Mouse (Mus musculus) urinary bladder, postnatal 4 days (tissue): ENCODE measurements around the gene Prdx2.
A peak's percentile ranks its signal among the peaks of the same experiment; 100 is the strongest.

Experiments used
- DNase-seq, 2 experiments: peaks; one replicate each; pipeline ENCODE4 v3.0.0; 2021 to 2022; ENCODE audit warnings: low spot score in 2 of 2

The Prdx2 gene

DNA sequence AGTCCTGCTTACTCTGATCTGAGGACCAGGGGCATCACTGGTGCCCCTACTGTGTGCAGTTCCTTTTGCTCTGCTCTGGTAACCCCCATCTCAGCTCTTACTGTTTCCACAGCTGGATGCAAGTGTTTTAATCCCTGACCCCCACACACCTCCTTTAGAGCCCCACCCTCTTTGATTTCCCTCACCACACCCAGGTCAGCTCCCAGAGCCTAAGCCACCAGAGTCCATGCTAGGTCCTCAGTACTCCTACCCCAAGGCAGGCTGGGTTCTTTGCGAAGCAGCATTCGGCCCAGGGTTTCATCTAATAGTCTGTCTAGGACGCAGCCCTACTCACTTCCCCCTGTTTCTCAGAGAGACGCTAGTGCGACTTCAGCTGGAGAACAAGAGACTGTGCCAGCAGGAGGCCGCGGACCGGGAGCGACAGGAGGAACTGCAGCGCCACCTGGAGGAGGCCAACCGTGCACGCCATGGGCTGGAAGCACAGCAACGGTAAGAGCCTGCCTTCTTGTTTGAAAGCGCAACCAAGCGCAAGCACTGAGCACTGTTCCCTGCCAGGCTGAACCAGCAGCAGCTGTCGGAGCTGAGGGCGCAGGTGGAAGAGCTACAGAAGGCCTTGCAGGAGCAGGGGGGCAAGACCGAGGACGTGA is 28.4 kb downstream of the Prdx2 start:
- peak; percentile 71 to 93 for DNase-seq

DNA sequence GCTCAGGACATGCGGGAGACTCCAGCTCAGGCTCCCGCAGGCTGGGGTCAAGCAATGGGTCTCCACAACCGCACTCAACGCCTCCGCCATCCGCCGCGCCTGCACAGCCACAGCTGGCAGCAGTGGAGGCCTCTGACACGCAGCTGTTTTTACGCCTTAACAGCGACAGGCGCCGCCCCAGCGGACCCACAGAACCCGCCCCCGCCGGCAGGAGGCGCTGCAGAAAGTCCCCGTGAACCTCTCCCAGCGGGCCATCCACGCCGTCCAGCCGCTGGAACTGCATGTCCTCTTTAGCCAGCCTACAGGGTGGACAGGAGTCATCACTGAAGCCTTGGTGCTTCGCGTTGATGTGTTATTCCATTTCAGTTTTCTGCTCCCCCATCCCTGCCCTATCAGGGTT is 38.3 kb downstream of the Prdx2 start:
- DNase-seq: peak in 1 of 2 experiments; percentile 32

GRCm38 (mm10) chr8:85011242-85011641 is 41.9 kb downstream of the Prdx2 start:
- no peak for DNase-seq

DNA sequence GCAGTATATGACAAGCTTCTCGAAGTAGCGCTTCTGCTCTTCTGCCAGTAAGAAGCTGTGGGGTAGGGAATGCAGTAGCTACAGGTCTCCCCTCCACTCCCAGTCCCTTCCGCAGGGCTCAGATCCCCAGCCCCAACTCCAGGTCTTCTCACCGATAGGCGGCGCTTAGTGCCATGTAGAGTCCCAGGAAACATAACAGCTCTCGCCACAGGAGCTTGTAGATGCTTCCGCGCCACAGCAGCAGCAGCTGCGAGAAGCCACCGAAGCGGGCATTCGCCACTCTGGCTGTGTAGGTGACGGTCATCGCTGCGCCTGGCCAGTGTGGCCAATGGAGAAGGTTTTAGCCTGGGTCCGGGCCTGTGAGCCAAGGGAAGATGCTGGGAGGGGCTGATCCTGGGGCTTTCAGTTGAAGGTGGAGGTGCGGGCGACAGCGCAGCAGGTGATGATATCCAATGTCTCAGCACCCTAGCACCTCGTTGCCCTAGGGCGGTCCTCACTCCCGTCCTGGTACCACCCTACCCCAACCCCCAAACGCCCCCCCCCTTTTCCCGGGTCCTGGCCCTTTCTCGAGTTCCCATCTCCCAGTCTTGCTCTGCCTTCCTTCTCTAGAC is 43.9 kb downstream of the Prdx2 start:
- peak in 1 of 2 experiments; percentile 45 for DNase-seq

DNA sequence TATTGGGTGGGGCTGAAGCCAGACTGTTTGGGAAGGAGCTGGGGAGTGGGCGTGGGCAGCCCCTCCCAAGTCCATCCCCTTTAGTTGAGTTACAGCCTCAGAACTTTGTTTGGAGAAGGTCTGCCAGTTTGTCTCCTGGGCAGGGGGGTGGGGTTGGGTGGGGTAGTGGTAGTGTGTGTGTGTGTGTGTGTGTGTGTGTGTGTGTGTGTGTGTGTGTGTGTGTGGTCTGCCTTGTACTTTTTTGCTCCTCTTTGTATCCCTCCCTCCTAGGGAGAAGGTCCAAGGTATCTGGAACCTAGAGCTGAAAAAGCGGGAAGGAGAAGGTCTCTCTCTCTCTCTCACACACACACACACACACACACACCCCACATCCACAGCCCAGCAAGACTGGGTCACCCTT is 45.0 kb downstream of the Prdx2 start, which contains the start of gene Best2:
Gene Best2 (minus strand): TSS at position 101 of the 400 bp plus-strand sequence.
- DNase-seq: no peak

GRCm38 (mm10) chr8:85016724-85017123 is 47.3 kb downstream of the Prdx2 start:
- peak in 1 of 2 experiments; percentile 41 for DNase-seq

DNA sequence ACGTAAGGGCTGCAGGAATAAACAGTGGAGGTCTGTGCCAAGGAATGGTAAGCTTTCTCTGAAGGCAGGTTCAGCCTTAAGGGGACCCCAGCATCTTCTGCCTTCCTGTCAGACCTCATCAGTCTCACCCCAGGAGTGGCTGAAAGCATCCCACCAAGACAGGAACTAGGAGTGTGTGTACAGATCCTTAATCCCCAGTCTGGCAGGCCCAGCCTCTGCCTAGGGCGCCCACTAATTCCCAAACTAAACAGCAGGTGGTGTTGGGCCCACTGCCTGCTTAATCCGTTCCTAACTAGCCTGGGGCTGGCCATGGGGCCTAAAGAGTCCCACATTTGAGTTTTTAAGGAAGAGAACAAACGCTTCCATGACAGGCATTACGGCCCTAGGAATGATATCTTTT is 47.8 kb downstream of the Prdx2 start:
- no peak for DNase-seq

GRCm38 (mm10) chr8:85021514-85022055 is 52.2 kb downstream of the Prdx2 start:
- DNase-seq: no peak

DNA sequence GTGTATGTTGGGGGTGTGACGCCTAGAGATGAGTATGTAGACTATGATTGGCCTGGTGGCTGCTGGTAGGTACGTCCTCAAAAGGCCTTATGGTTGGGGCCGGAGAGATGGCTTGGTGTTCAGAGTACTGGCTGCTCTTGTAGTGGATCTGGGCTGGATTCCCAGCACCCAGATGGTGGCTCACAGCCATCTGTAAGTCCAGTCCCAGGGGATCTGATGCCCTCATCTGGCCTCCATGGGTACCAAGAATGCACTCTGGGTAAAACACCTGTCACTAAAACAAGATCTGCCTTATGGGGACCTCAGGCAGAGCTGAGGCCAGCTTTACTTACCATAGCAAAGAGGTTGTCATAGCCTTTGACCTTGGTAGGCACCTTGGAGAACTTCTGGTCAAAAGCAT is 54.5 kb downstream of the Prdx2 start:
- DNase-seq: no peak
